Mouse (Mus musculus): ENCODE measurements around the gene Gm19426. TPM values are rescaled to one million over a fixed set of nuclear protein-coding genes. Genes with fewer than 3 reads are reported as not detected.
"Not testable (repeated sequence)": the region's sequence is repeated elsewhere in the genome, so short reads cannot be mapped to it uniquely, and the experiment has no call there.

The Gm19426 gene
- polyA plus RNA-seq, 1 experiment from 2014 or later = 1.7 TPM

DNA sequence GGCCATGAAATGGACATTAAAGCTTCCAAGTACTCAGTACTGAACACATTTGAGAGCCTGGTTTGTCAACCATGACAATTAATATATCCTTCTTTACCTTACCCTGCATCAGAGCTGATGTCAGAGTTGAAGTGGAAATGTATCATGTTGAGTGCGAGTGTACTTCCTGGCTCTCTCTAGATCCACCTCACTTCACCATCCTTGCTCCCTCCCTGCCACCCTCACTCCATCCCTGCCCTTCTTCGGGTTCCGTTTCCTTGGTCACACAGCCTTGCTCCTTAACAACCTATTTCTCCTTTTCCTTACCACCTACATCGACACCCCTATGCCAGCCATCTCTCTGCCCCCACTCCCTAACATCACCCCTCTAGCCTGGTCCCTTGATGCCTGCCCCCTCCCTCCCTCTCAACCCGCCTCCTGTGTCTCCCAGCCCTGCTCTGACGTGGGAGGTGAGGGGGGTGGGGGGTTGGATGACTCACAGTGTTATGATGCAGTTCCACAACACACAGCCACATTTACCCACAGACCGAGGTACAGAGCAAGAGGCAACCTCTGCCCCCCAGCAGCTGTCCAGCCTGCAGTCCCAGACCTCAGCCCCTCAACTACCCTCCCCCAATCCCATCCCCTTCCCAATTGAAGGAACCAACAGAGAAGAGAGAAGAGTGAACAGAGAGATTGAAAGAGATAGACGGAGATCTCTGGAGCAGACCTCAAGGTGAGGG lies 9.7 kb downstream of the Gm19426 start, which contains the start of gene Ypel4:
Gene Ypel4, plus strand, starts transcription at position 480 of the 722 bp plus-strand sequence.
- H3K27ac ChIP-seq (ENCODE audit: low read depth, low read length) = peak within 1 kb of the TSS; percentile 90
- H3K9me3 ChIP-seq (ENCODE audit: control insufficient read depth, low read length) = no peaks in the 10 kb centered on the region
- peak within 1 kb of the TSS; percentile 90 for H3K9ac ChIP-seq (replicated peaks; ENCODE audit: low read depth, low read length)
- WGBS = 4% methylated on average over 8 of the region's 8 CpGs
- peak within 1 kb of the TSS; percentile 61 for H3K4me3 ChIP-seq (ENCODE audit: low read depth, low read length)
- H3K36me3 ChIP-seq (ENCODE audit: control insufficient read depth, insufficient read depth, low read length) = no peaks in the 10 kb centered on the region
- H3K27me3 ChIP-seq (ENCODE audit: control insufficient read depth, insufficient read depth, low read length) = no peaks in the 10 kb centered on the region
- H3K4me1 ChIP-seq (ENCODE audit: control insufficient read depth, insufficient read depth, low read length) = peaks cover 36% of the 10 kb centered on the region
- H3K4me2 ChIP-seq (ENCODE audit: low read depth, low read length) = peak within 1 kb of the TSS; percentile 84
- peak; percentile 85 for ATAC-seq (ENCODE audit: low read depth)

DNA sequence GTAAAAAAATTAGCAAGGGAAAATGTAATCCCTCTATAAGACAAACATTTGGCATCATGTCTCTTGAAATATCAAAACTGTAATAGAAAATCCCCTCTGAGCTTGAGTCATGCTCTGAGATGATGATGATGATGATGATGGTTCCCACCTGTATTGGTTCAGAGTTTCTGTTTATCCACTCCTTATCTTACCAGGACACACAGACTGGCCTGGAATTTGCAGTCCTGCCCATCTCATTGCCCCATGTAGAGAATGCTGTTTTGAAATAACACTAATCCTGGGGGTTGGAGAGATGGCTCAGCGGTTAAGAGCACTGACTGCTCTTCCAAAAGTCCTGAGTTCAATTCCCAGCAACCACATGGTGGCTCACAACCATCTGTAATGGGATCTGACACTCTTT lies 11.1 kb downstream of the Gm19426 start:
- Histone ChIP-seq H3K27me3 (ENCODE audit: control insufficient read depth, insufficient read depth, low read length) (no peaks in the 10 kb centered on the region), H3K9me3 (ENCODE audit: control insufficient read depth, low read length) (no peaks in the 10 kb centered on the region), H3K4me1 (ENCODE audit: control insufficient read depth, insufficient read depth, low read length) (peaks cover 31% of the 10 kb centered on the region), H3K27ac (ENCODE audit: low read depth, low read length) (no peak overlapping the region), H3K4me3 (ENCODE audit: low read depth, low read length) (no peak overlapping the region), H3K36me3 (ENCODE audit: control insufficient read depth, insufficient read depth, low read length) (no peaks in the 10 kb centered on the region), H3K4me2 (ENCODE audit: low read depth, low read length) (no peak overlapping the region), H3K9ac (replicated peaks; ENCODE audit: low read depth, low read length) (no peak overlapping the region)
- no peak for ATAC-seq (ENCODE audit: low read depth)
- 89% methylated on average over 1 of the region's 1 CpGs for WGBS

DNA sequence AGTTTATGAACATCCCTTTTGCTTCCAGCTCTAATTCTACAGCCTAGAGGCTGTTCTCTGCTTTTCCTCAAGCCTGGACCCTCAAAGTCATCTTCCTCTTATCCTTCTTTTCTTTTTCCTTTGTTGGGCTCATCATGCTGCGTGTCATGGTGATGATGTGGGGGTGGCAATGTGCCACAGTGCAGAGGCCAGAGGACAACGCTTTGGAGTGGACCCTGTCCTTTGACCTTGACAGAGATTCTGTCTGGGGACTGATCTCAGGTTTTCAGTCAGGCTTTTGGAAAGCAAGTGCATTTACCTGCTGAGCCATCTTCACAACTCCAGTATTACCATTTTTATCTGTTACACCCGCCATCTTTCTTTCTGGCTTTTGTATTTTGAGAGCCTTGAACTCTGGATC lies 12.2 kb downstream of the Gm19426 start:
- Histone ChIP-seq H3K27ac (ENCODE audit: low read depth, low read length) (no peak overlapping the region), H3K4me2 (ENCODE audit: low read depth, low read length) (no peak overlapping the region), H3K9me3 (ENCODE audit: control insufficient read depth, low read length) (no peaks in the 10 kb centered on the region), H3K4me1 (ENCODE audit: control insufficient read depth, insufficient read depth, low read length) (peaks cover 24% of the 10 kb centered on the region), H3K9ac (replicated peaks; ENCODE audit: low read depth, low read length) (no peak overlapping the region), H3K27me3 (ENCODE audit: control insufficient read depth, insufficient read depth, low read length) (no peaks in the 10 kb centered on the region), H3K36me3 (ENCODE audit: control insufficient read depth, insufficient read depth, low read length) (no peaks in the 10 kb centered on the region), H3K4me3 (ENCODE audit: low read depth, low read length) (no peak overlapping the region)
- WGBS = 86% methylated on average over 3 of the region's 3 CpGs
- no peak for ATAC-seq (ENCODE audit: low read depth)

DNA sequence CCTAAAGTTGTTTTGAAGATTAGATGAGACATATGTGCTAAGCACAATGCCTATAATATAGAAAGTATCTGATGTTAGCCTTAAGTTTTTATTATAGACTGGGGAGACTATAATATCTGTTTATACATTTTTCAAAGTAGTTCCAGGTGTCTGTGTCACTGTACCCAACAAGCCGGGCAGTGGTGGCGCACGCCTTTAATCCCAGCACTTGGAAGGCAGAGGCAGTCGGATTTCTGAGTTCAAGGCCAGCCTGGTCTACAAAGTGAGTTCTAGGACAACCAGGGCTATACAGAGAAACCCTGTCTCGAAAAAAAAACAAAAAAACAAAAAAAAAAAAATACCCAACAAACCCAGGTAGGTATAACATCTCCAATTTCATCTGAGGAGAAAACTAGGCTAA lies 15.3 kb downstream of the Gm19426 start:
- H3K27ac ChIP-seq (ENCODE audit: low read depth, low read length); H3K4me3 ChIP-seq (ENCODE audit: low read depth, low read length); ATAC-seq (ENCODE audit: low read depth); H3K9me3 ChIP-seq (ENCODE audit: control insufficient read depth, low read length); H3K27me3 ChIP-seq (ENCODE audit: control insufficient read depth, insufficient read depth, low read length); H3K9ac ChIP-seq (replicated peaks; ENCODE audit: low read depth, low read length): not testable (repeated sequence)
- WGBS = 82% methylated on average over 5 of the region's 5 CpGs
- Histone ChIP-seq H3K36me3 (ENCODE audit: control insufficient read depth, insufficient read depth, low read length) (peaks cover 14% of the 10 kb centered on the region), H3K4me2 (ENCODE audit: low read depth, low read length) (peak overlapping the region; percentile 94; the same call in 1 of the 2 replicates), H3K4me1 (ENCODE audit: control insufficient read depth, insufficient read depth, low read length) (peaks cover 20% of the 10 kb centered on the region)

DNA sequence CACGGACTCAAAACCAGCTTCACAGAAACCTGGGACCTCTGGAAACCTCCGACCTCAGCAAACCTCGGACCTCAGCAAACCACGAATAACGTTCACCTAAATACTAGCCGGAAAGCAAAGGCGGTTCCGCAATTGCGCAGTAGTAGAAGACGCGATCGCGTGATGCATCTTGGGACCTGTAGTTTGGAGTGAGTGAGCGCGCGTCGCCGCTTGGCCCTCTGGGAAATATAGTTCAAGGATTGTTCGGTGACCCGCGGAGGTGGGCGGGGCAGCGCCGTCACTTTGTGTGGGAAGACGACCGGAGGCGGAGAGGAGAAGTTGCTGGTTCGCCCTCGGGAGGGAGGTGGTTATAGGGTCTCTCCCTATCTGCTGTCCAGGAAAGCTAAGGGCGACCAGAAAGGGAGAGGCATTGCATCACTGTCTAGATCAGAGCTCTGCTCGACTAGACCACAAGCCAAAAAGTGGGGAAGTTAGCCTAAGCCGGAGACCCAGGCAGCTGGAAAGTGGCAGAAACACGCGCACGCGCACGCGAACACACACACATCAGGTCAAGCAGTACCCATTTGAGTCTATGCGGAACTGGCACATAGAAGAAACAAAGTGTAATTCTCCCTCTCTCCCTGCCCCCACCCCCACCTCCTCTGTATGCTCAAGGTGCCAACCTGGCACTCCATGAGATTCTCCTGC lies 16.1 kb downstream of the Gm19426 start, which contains the start of gene Clp1:
Gene Clp1, minus strand, starts transcription at position 179 of the 687 bp plus-strand sequence.
- Histone ChIP-seq H3K4me2 (ENCODE audit: low read depth, low read length) (peak within 1 kb of the TSS; percentile 94), H3K9ac (replicated peaks; ENCODE audit: low read depth, low read length) (peak within 1 kb of the TSS; percentile 43), H3K4me3 (ENCODE audit: low read depth, low read length) (peak within 1 kb of the TSS; percentile 55), H3K9me3 (ENCODE audit: control insufficient read depth, low read length) (no peaks in the 10 kb centered on the region), H3K27ac (ENCODE audit: low read depth, low read length) (peak within 1 kb of the TSS; percentile 81), H3K27me3 (ENCODE audit: control insufficient read depth, insufficient read depth, low read length) (no peaks in the 10 kb centered on the region), H3K36me3 (ENCODE audit: control insufficient read depth, insufficient read depth, low read length) (peaks cover 16% of the 10 kb centered on the region), H3K4me1 (ENCODE audit: control insufficient read depth, insufficient read depth, low read length) (peaks cover 18% of the 10 kb centered on the region)
- under 1% methylated on average over 39 of the region's 39 CpGs for WGBS
- ATAC-seq (ENCODE audit: low read depth) = peak; percentile 96

DNA sequence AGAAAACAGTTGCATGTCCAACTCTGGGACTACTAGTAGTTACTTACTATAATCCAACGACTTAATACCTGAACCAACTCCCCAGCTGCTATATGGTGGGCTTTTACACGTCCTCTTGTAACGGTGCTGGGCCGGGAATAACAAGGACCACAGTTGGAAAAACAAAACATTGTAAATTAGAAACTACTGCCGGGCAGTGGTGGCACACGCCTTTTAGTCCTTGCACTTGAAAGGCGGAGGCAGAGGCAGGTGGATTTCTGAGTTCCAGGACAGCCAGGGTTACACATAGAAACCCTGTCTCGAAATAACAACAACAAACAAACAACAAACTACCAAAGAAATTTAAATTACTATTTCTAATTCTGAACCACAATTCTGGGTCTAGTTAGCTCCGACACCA lies 16.7 kb downstream of the Gm19426 start:
- Histone ChIP-seq H3K9ac (replicated peaks; ENCODE audit: low read depth, low read length) (peak overlapping the region; percentile 42; the same call in 1 of the 2 replicates), H3K27ac (ENCODE audit: low read depth, low read length) (no peak overlapping the region), H3K27me3 (ENCODE audit: control insufficient read depth, insufficient read depth, low read length) (no peaks in the 10 kb centered on the region), H3K36me3 (ENCODE audit: control insufficient read depth, insufficient read depth, low read length) (peaks cover 16% of the 10 kb centered on the region), H3K4me2 (ENCODE audit: low read depth, low read length) (peak overlapping the region; percentile 94), H3K4me1 (ENCODE audit: control insufficient read depth, insufficient read depth, low read length) (peaks cover 18% of the 10 kb centered on the region), H3K4me3 (ENCODE audit: low read depth, low read length) (peak overlapping the region; percentile 55), H3K9me3 (ENCODE audit: control insufficient read depth, low read length) (no peaks in the 10 kb centered on the region)
- 3% methylated on average over 9 of the region's 9 CpGs for WGBS
- ATAC-seq (ENCODE audit: low read depth) = peak; percentile 31

DNA sequence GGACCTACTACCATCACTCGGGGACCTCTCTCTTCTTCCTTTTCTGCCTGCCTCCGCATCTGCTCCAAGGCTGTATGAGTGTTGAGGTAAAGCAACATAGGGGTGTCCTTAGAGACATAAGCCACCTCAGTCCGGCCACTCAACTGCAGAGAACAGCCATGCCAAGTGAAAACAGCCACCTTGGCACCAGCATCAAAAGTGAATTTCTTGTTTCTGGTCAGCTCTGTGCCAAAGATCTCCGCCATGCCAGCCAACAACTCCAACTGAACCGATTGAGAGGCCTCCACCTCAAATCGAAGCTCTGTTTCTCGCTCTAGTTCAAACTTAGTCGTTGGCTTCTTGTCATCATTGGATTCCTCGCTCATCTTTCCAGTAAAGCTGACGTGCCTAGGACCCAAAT lies 17.7 kb downstream of the Gm19426 start:
- H3K4me2 ChIP-seq (ENCODE audit: low read depth, low read length) = no peak overlapping the region
- no peak overlapping the region for H3K27ac ChIP-seq (ENCODE audit: low read depth, low read length)
- H3K9ac ChIP-seq (replicated peaks; ENCODE audit: low read depth, low read length) = no peak overlapping the region
- no peak overlapping the region for H3K4me3 ChIP-seq (ENCODE audit: low read depth, low read length)
- no peaks in the 10 kb centered on the region for H3K9me3 ChIP-seq (ENCODE audit: control insufficient read depth, low read length)
- H3K36me3 ChIP-seq (ENCODE audit: control insufficient read depth, insufficient read depth, low read length) = peaks cover 16% of the 10 kb centered on the region
- H3K27me3 ChIP-seq (ENCODE audit: control insufficient read depth, insufficient read depth, low read length) = no peaks in the 10 kb centered on the region
- WGBS = 96% methylated on average over 10 of the region's 10 CpGs
- no peak for ATAC-seq (ENCODE audit: low read depth)
- H3K4me1 ChIP-seq (ENCODE audit: control insufficient read depth, insufficient read depth, low read length) = peaks cover 18% of the 10 kb centered on the region

DNA sequence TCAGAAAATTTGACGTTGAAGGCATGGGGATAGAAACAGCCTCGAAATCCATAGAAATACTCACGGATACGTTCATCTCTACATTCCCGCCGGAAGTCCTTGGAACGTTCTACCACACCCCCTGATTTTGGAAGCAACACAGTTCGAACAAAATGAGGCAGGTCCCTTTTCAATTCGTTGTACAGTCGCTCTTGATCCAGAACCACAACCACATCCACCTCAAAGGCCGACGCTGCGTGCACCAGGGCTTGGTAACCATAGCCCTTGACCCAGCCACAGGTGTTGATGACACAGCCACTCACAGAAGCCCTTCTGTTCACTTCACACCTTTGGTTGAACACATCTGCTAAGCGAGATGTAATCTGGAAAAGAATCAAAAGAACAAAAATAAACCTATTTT lies 19.6 kb downstream of the Gm19426 start:
- Histone ChIP-seq H3K4me1 (ENCODE audit: control insufficient read depth, insufficient read depth, low read length) (peaks cover 18% of the 10 kb centered on the region), H3K9me3 (ENCODE audit: control insufficient read depth, low read length) (no peaks in the 10 kb centered on the region), H3K4me2 (ENCODE audit: low read depth, low read length) (no peak overlapping the region), H3K27ac (ENCODE audit: low read depth, low read length) (no peak overlapping the region), H3K36me3 (ENCODE audit: control insufficient read depth, insufficient read depth, low read length) (peaks cover 16% of the 10 kb centered on the region), H3K9ac (replicated peaks; ENCODE audit: low read depth, low read length) (no peak overlapping the region), H3K4me3 (ENCODE audit: low read depth, low read length) (no peak overlapping the region), H3K27me3 (ENCODE audit: control insufficient read depth, insufficient read depth, low read length) (no peaks in the 10 kb centered on the region)
- ATAC-seq (ENCODE audit: low read depth) = no peak
- 95% methylated on average over 14 of the region's 14 CpGs for WGBS

DNA sequence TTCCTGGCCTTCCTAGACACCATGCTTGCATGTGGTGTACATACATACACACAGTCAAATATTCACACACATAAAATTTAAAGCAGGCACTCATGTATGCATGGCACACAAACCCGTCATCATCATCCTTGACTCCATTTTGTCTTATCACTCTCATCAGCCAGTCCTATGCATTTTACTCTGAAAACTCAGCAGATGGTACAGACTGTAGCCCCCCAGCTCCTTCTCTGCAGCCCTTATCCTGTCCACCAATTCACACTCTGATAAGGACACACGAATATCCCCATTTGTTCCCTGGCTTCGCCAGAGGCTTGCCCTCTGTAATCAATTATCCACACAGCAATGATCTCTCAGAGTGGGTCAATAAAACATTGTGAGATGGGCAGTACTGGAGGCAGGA lies 22.3 kb downstream of the Gm19426 start:
- Histone ChIP-seq H3K4me1 (ENCODE audit: control insufficient read depth, insufficient read depth, low read length) (peaks cover 12% of the 10 kb centered on the region), H3K4me2 (ENCODE audit: low read depth, low read length) (no peak overlapping the region), H3K4me3 (ENCODE audit: low read depth, low read length) (no peak overlapping the region), H3K27ac (ENCODE audit: low read depth, low read length) (no peak overlapping the region), H3K9ac (replicated peaks; ENCODE audit: low read depth, low read length) (no peak overlapping the region), H3K9me3 (ENCODE audit: control insufficient read depth, low read length) (no peaks in the 10 kb centered on the region), H3K27me3 (ENCODE audit: control insufficient read depth, insufficient read depth, low read length) (no peaks in the 10 kb centered on the region), H3K36me3 (ENCODE audit: control insufficient read depth, insufficient read depth, low read length) (peaks cover 16% of the 10 kb centered on the region)
- ATAC-seq (ENCODE audit: low read depth) = no peak
- WGBS = 58% methylated on average over 3 of the region's 3 CpGs

Data from neural tube, embryonic 14.5 days (tissue).